Mouse (Mus musculus) G1E (cell line): ENCODE measurements around the gene Tmem119. TPM values are rescaled to one million over a fixed set of nuclear protein-coding genes. Genes with fewer than 3 reads are reported as not detected.
A peak's percentile ranks its signal among the peaks of the same experiment; 100 is the strongest.

ENCODE experiments used
- ATAC-seq: 2 replicates; pipeline ENCODE4 v1.8.0; 2016; ENCODE audit warnings: mild to moderate bottlenecking; ENCODE audit not compliant: insufficient number of reproducible peaks, poor library complexity, low FRiP score, severe bottlenecking; ENCODE audit errors: extremely low read depth
- DNase-seq: peaks from one replicate; pipeline ENCODE4 v3.0.0; 2012; ENCODE audit warnings: low spot score
- H3K27me3 ChIP-seq: 2 replicates; pipeline ENCODE4 v1.6.1; 2012; ENCODE audit warnings: mild to moderate bottlenecking, low read length, inconsistent platforms; ENCODE audit not compliant: insufficient read depth
- H3K36me3 ChIP-seq: replicated peaks from 2 replicates; pipeline ENCODE3; 2012; ENCODE audit warnings: mild to moderate bottlenecking, inconsistent platforms
- H3K4me1 ChIP-seq: 2 replicates; pipeline ENCODE4 v1.6.1; 2012; ENCODE audit warnings: low read depth, low read length, inconsistent platforms, mixed read lengths; ENCODE audit not compliant: insufficient read depth
- H3K4me3 ChIP-seq: 2 replicates; pipeline ENCODE4 v1.5.1; 2012; ENCODE audit warnings: low read depth, mild to moderate bottlenecking, inconsistent platforms, low read length, moderate library complexity, mixed read lengths
- H3K9me3 ChIP-seq: replicated peaks from 2 replicates; pipeline ENCODE4 v1.6.1; 2012; ENCODE audit warnings: inconsistent platforms
- CTCF ChIP-seq: IDR thresholded peaks from 2 replicates; pipeline ENCODE4 v1.5.1; 2012; ENCODE audit warnings: low read depth, low read length, inconsistent platforms, mixed read lengths
- GATA1 ChIP-seq: IDR thresholded peaks from 2 replicates; pipeline ENCODE4 v1.6.1; 2012; ENCODE audit warnings: borderline replicate concordance, low read length, inconsistent platforms, mixed read lengths
- GATA2 ChIP-seq: IDR thresholded peaks from 2 replicates; pipeline ENCODE4 v1.6.1; 2012; ENCODE audit warnings: low read depth, low read length, inconsistent platforms, borderline replicate concordance
- POLR2AphosphoS5 ChIP-seq: IDR thresholded peaks from 2 replicates; pipeline ENCODE4 v1.6.1; 2012; ENCODE audit warnings: low read depth, low read length, inconsistent platforms; ENCODE audit not compliant: insufficient replicate concordance
- TAL1 ChIP-seq: conservative IDR thresholded peaks from 2 replicates; pipeline ENCODE4 v1.6.1; 2012; ENCODE audit warnings: low read depth, low read length, inconsistent platforms, mixed read lengths
- polyA plus RNA-seq: library from polyadenylated mRNA; stranded (reverse); fragments of >175 nt; gene quantifications from 2 replicates; pipeline ENCODE4 v1.2.3, GENCODE M21; 2012
- total RNA-seq, 2 experiments: library from RNA; stranded (forward) in 1 of 2; stranded (reverse) in 1 of 2; fragments of 200-1000 nt in 1 of 2; fragments of >200 nt in 1 of 2; fragmentation: Nextera tagmentation in 1 of 2; gene quantifications; 2 replicates each; pipeline ENCODE4 v1.2.3; 2014 to 2017

Tmem119 gene
- total RNA-seq (2014; fragmentation: Nextera tagmentation) (not detected in 2 replicates), total RNA-seq (2017) (0.12 and 0.27 TPM in 2 replicates), polyA plus RNA-seq (0.21 and 0.24 TPM in 2 replicates)

- no peak for TF ChIP-seq CTCF
- Histone ChIP-seq H3K4me3 (no peak within 1 kb of the TSS), H3K9me3 (no peaks in the 10 kb centered on the region), H3K36me3 (no peaks in the 10 kb centered on the region), H3K27me3 (peaks cover 16% of the 10 kb centered on the region; the same call in 1 of the 2 replicates), H3K4me1 (peaks cover 20% of the 10 kb centered on the region)
- DNase-seq (no peak), ATAC-seq (no peak; the same call in 1 of the 2 replicates)
Measured at GRCm38 (mm10) chr5:113800280-113800679, at the start of gene Tmem119. Gene Tmem119 (minus strand): TSS chr5:113800516.

GRCm38 (mm10) chr5:113847636-113848035, 47.3 kb upstream of the Tmem119 start:
- DNase-seq (no peak), ATAC-seq (no peak)
- H3K9me3 ChIP-seq: no peaks in the 10 kb centered on the region
- H3K4me1 ChIP-seq: peaks cover 36% of the 10 kb centered on the region
- H3K4me3 ChIP-seq: no peak overlapping the region
- TF ChIP-seq POLR2AphosphoS5: no peak
- TF ChIP-seq GATA1: no peak
- TF ChIP-seq GATA2: no peak
- TF ChIP-seq CTCF: no peak
- TF ChIP-seq TAL1: no peak
- peaks cover 98% of the 10 kb centered on the region for H3K36me3 ChIP-seq
- H3K27me3 ChIP-seq: no peaks in the 10 kb centered on the region

GRCm38 (mm10) chr5:113846656-113847055, 46.3 kb upstream of the Tmem119 start:
- TF ChIP-seq CTCF (no peak), TAL1 (0 out of 2 replicates have a peak, but pooled peaks have one; percentile 26)
- no peaks in the 10 kb centered on the region for H3K27me3 ChIP-seq
- ATAC-seq (peak; percentile 42), DNase-seq (no peak)
- peaks cover 98% of the 10 kb centered on the region for H3K36me3 ChIP-seq
- peaks cover 45% of the 10 kb centered on the region for H3K4me1 ChIP-seq
- no peak overlapping the region for H3K4me3 ChIP-seq
- H3K9me3 ChIP-seq: no peaks in the 10 kb centered on the region

GRCm38 (mm10) chr5:113845627-113846026, 45.3 kb upstream of the Tmem119 start:
- Histone ChIP-seq H3K36me3 (peaks cover 97% of the 10 kb centered on the region), H3K9me3 (no peaks in the 10 kb centered on the region), H3K4me1 (peaks cover 46% of the 10 kb centered on the region), H3K27me3 (no peaks in the 10 kb centered on the region), H3K4me3 (no peak overlapping the region)
- ATAC-seq (no peak), DNase-seq (no peak)
- TF ChIP-seq POLR2AphosphoS5 (no peak), GATA2 (no peak), TAL1 (no peak), CTCF (no peak), GATA1 (no peak)

GRCm38 (mm10) chr5:113844721-113845120, 44.4 kb upstream of the Tmem119 start:
- no peak for ATAC-seq
- H3K27me3 ChIP-seq: no peaks in the 10 kb centered on the region
- peak; percentile 63 for DNase-seq
- no peak overlapping the region for H3K4me3 ChIP-seq
- H3K4me1 ChIP-seq: peaks cover 46% of the 10 kb centered on the region
- peak; percentile 64 for TF ChIP-seq CTCF
- no peak for TF ChIP-seq GATA2
- H3K9me3 ChIP-seq: no peaks in the 10 kb centered on the region
- peaks cover 97% of the 10 kb centered on the region for H3K36me3 ChIP-seq

GRCm38 (mm10) chr5:113844106-113844505, 43.8 kb upstream of the Tmem119 start:
- H3K36me3 ChIP-seq: peaks cover 94% of the 10 kb centered on the region
- no peaks in the 10 kb centered on the region for H3K9me3 ChIP-seq
- H3K4me3 ChIP-seq: no peak overlapping the region
- H3K27me3 ChIP-seq: no peaks in the 10 kb centered on the region
- DNase-seq (no peak), ATAC-seq (no peak)
- H3K4me1 ChIP-seq: peaks cover 46% of the 10 kb centered on the region
- TF ChIP-seq TAL1 (no peak), POLR2AphosphoS5 (no peak), GATA1 (no peak), GATA2 (no peak), CTCF (no peak)

- H3K4me1 ChIP-seq: peaks cover 46% of the 10 kb centered on the region
- no peaks in the 10 kb centered on the region for H3K9me3 ChIP-seq
- H3K4me3 ChIP-seq: no peak overlapping the region
- H3K36me3 ChIP-seq: peaks cover 86% of the 10 kb centered on the region
- no peak for TF ChIP-seq CTCF
- TF ChIP-seq GATA1: no peak
- no peak for TF ChIP-seq GATA2
- no peak for TF ChIP-seq TAL1
- no peak for TF ChIP-seq POLR2AphosphoS5
- DNase-seq (no peak), ATAC-seq (no peak)
- H3K27me3 ChIP-seq: no peaks in the 10 kb centered on the region
Measured at GRCm38 (mm10) chr5:113842906-113843305, 42.6 kb upstream of the Tmem119 start.

GRCm38 (mm10) chr5:113842244-113842643, 41.9 kb upstream of the Tmem119 start:
- Histone ChIP-seq H3K4me3 (no peak overlapping the region), H3K9me3 (no peaks in the 10 kb centered on the region), H3K27me3 (no peaks in the 10 kb centered on the region), H3K4me1 (peaks cover 39% of the 10 kb centered on the region), H3K36me3 (peaks cover 80% of the 10 kb centered on the region)
- DNase-seq (no peak), ATAC-seq (no peak)
- TF ChIP-seq POLR2AphosphoS5: no peak
- no peak for TF ChIP-seq TAL1
- TF ChIP-seq GATA1: no peak
- TF ChIP-seq GATA2: no peak
- no peak for TF ChIP-seq CTCF
